Comparison of ENCODE assay signal across 23 mouse cellular contexts in the genomic region with DNA sequence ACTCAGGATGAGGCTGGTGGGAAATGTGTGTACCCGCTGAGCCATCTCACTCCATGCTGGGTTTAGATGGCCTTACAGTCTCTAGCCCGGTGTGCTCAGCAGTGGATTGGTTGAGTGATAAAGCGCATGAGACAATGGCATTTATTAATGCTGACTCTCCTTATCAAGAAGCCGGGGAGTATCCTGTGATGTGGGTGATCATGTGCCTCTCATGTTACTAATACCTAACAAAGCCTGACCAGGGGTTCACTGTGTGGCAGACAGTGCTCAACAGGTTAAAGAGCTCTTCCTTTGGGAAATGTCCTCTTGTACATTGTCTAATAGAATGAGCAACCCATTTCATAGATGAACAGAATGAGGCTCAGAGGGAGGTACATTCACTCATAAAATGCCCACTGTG. TPM values are rescaled to one million over a fixed set of nuclear protein-coding genes. Genes with fewer than 3 reads are reported as not detected.
"Had no signal": no experiment of that assay in that cellular context is flagged by ENCODE, and none has a peak within 500 bp of the region (broad histone marks: within the 10 kb centered on the region; RNA-seq: fewer than 3 reads in every experiment).

No protein-coding gene starts in this region.

- H3K4me2 ChIP-seq: neural tube, embryonic 12.5 days; neural tube, embryonic 13.5 days; neural tube, embryonic 15.5 days; stomach, embryonic 15.5 days had no signal

- H3K27me3 ChIP-seq: stomach, embryonic 15.5 days had no signal

- H3K9me3 ChIP-seq: neural tube, embryonic 12.5 days; neural tube, embryonic 13.5 days; neural tube, embryonic 15.5 days; stomach, embryonic 15.5 days had no signal

- H3K36me3 ChIP-seq: neural tube, embryonic 12.5 days; neural tube, embryonic 13.5 days; neural tube, embryonic 15.5 days; stomach, embryonic 15.5 days had no signal

- H3K9ac ChIP-seq: neural tube, embryonic 12.5 days; neural tube, embryonic 13.5 days; neural tube, embryonic 15.5 days; stomach, embryonic 15.5 days had no signal

- H3K27ac ChIP-seq: neural tube, embryonic 12.5 days; neural tube, embryonic 13.5 days; neural tube, embryonic 15.5 days; stomach, embryonic 15.5 days; stomach, postnatal 0 days had no signal

- DNase-seq: right cerebral cortex, adult 18-20 months; right cerebral cortex, postnatal 14 days; right cerebral cortex, postnatal 25 days; right cerebral cortex, postnatal 4 days; spleen, adult 18-20 months; thymus, adult 18-20 months; thymus, adult 2 months; thymus, postnatal 14 days; thymus, postnatal 25 days; thymus, postnatal 36 days; thymus, postnatal 4 days had no signal

- H3K4me3 ChIP-seq: neural tube, embryonic 12.5 days; neural tube, embryonic 13.5 days; neural tube, embryonic 15.5 days; stomach, embryonic 15.5 days had no signal

RNA-seq across cellular contexts. Expression of gene Lgals12, which starts 52.1 kb away (rescaled TPM):
- total RNA-seq: neutrophil, adult 5-6 weeks had no signal
- polyA plus RNA-seq: neural tube, embryonic 12.5 days had no signal

RNA-seq across cellular contexts. Expression of gene Hrasls5, which starts 57.5 kb away (rescaled TPM):
- total RNA-seq: neutrophil, adult 5-6 weeks had no signal
- polyA plus RNA-seq: neural tube, embryonic 12.5 days; neural tube, embryonic 13.5 days; neural tube, embryonic 14.5 days; neural tube, embryonic 15.5 days; small intestine, adult 2 months; spleen, adult 2 months; stomach, embryonic 14.5 days; stomach, embryonic 15.5 days; stomach, embryonic 16.5 days; urinary bladder, adult 2 months had no signal
